In the genomic region with DNA sequence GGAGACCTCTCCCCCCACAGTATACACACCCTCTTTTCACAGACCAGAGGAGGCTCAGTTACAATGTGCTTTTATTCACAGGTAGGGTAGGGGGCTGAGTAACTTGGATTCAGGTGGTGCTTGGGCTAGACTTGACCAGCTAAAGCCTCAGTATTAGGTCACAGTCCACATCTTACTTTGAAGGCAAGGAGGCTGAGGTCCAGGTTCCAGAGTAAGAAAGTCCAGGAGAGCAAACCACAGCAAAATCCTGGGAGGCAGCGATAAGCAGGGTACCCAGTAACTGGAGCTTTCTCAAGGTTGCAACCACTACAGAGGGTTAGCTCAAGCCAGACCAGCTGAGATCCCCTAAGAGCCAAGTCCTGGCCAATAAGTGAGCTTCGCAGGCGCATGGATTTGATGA, we compare ENCODE assay signal across 25 mouse cellular contexts. TPM values are rescaled to one million over a fixed set of nuclear protein-coding genes. Genes with fewer than 3 reads are reported as not detected.
DNase-seq lines count a peak whose midpoint lies in the region; ATAC-seq and TF ChIP-seq lines count a peak whose summit lies in the region.
"Had no signal": no experiment of that assay in that cellular context is flagged by ENCODE, and none has a peak within 500 bp of the region (broad histone marks: within the 10 kb centered on the region; RNA-seq: fewer than 3 reads in every experiment).

No protein-coding gene starts in this region.

- peak; percentile 61 for DNase-seq in kidney, adult 2 months
- no peak for DNase-seq in kidney, postnatal 25 days
- DNase-seq in neural tube, embryonic 11.5 days (ENCODE audit: low spot score), result peak; percentile 8
- DNase-seq in neural tube, embryonic 10.5 days (ENCODE audit: extremely low spot score, low spot score), result no peak
- DNase-seq in yolk sac, embryonic 10.5 days (ENCODE audit: low spot score), result peak; percentile 50
- no peak for DNase-seq in cerebellum, adult 11 months
- no peak for DNase-seq in adrenal gland, postnatal 10 days
- DNase-seq: adrenal gland, postnatal 25 days; cerebellum, adult 8-10 months; heart, postnatal 4 days; liver, postnatal 0 days; thymus, postnatal 36 days had no signal

- H3K4me1 ChIP-seq in kidney, adult 2 months (ENCODE audit: control insufficient read depth, insufficient read depth, low read length), result peaks cover 14% of the 10 kb centered on the region
- peaks cover 2% of the 10 kb centered on the region; the same call in 1 of the 2 replicates for H3K4me1 ChIP-seq in neural tube, embryonic 11.5 days (ENCODE audit: control insufficient read depth, insufficient read depth, low read length)
- peaks cover 19% of the 10 kb centered on the region; the same call in 1 of the 2 replicates for H3K4me1 ChIP-seq in embryonic facial prominence, embryonic 15.5 days

- no peaks in the 10 kb centered on the region for H3K9me3 ChIP-seq in neural tube, embryonic 11.5 days (ENCODE audit: control insufficient read depth, low read length)
- H3K9me3 ChIP-seq in embryonic facial prominence, embryonic 15.5 days (replicated peaks), result no peaks in the 10 kb centered on the region
- H3K9me3 ChIP-seq: heart, embryonic 13.5 days; limb, embryonic 15.5 days; midbrain, embryonic 13.5 days had no signal

- no peak for TF ChIP-seq POLR2A in kidney, adult 2 months (IDR thresholded peaks at IDR 0.05; ENCODE audit: low read depth, low read length)

- H3K27ac ChIP-seq in kidney, adult 2 months (ENCODE audit: insufficient read depth, low read depth, low read length), result no peak overlapping the region
- H3K27ac ChIP-seq in neural tube, embryonic 11.5 days (ENCODE audit: low read depth, low read length), result no peak overlapping the region
- H3K27ac ChIP-seq in embryonic facial prominence, embryonic 15.5 days (replicated peaks), result no peak overlapping the region
- H3K27ac ChIP-seq: gastrocnemius, adult 2 months; heart, embryonic 13.5 days; left cerebral cortex, adult 2 months; limb, embryonic 15.5 days; macrophage; midbrain, embryonic 13.5 days had no signal

- no peak for ATAC-seq in neural tube, embryonic 11.5 days (ENCODE audit: insufficient read depth, low FRiP score, low TSS enrichment)
- no peak for ATAC-seq in embryonic facial prominence, embryonic 15.5 days (ENCODE audit: insufficient number of reproducible peaks, low FRiP score, low TSS enrichment, low read depth)
- ATAC-seq: inflammation-experienced regulatory T-cells, adult 6 months; liver, postnatal 0 days had no signal

- H3K36me3 ChIP-seq in kidney, adult 2 months (ENCODE audit: control insufficient read depth, insufficient read depth, low read length), result no peaks in the 10 kb centered on the region
- no peaks in the 10 kb centered on the region for H3K36me3 ChIP-seq in neural tube, embryonic 11.5 days (ENCODE audit: control insufficient read depth, insufficient read depth, low read length)
- H3K36me3 ChIP-seq in embryonic facial prominence, embryonic 15.5 days, result no peaks in the 10 kb centered on the region
- H3K36me3 ChIP-seq: heart, embryonic 13.5 days; limb, embryonic 15.5 days; midbrain, embryonic 13.5 days had no signal

- no peak overlapping the region for H3K4me3 ChIP-seq in kidney, adult 2 months (ENCODE audit: insufficient read depth, low read depth, low read length)
- H3K4me3 ChIP-seq in neural tube, embryonic 11.5 days (ENCODE audit: low read depth, low read length), result no peak overlapping the region
- peak overlapping the region; percentile 24; the same call in 1 of the 2 replicates for H3K4me3 ChIP-seq in embryonic facial prominence, embryonic 15.5 days (replicated peaks)
- H3K4me3 ChIP-seq: erythroblast, embryonic 14.5 days; gastrocnemius, adult 2 months; heart, embryonic 13.5 days; left cerebral cortex, adult 2 months; midbrain, embryonic 13.5 days; myocyte had no signal

- WGBS in kidney, adult 2 months, result 63% methylated on average over 3 of the region's 3 CpGs
- 58% methylated on average over 3 of the region's 3 CpGs for WGBS in neural tube, embryonic 11.5 days
- whole genome bisulfite sequencing in embryonic facial prominence, embryonic 15.5 days, result 69% methylated on average over 3 of the region's 3 CpGs

- no peaks in the 10 kb centered on the region for H3K27me3 ChIP-seq in kidney, adult 2 months (replicated peaks; ENCODE audit: control insufficient read depth, insufficient read depth, low read length)
- H3K27me3 ChIP-seq in neural tube, embryonic 11.5 days (ENCODE audit: control insufficient read depth, insufficient read depth, low read length), result peaks cover 54% of the 10 kb centered on the region
- peaks cover 64% of the 10 kb centered on the region for H3K27me3 ChIP-seq in embryonic facial prominence, embryonic 15.5 days

- H3K4me2 ChIP-seq in neural tube, embryonic 11.5 days (ENCODE audit: low read depth), result no peak overlapping the region
- no peak overlapping the region for H3K4me2 ChIP-seq in embryonic facial prominence, embryonic 15.5 days (replicated peaks)
- H3K4me2 ChIP-seq: heart, embryonic 13.5 days had no signal

- no peak overlapping the region for H3K9ac ChIP-seq in neural tube, embryonic 11.5 days (ENCODE audit: low read length)
- H3K9ac ChIP-seq in embryonic facial prominence, embryonic 15.5 days, result no peak overlapping the region
- H3K9ac ChIP-seq: heart, embryonic 13.5 days; limb, embryonic 15.5 days; liver, postnatal 0 days; midbrain, embryonic 13.5 days had no signal

- TF ChIP-seq CTCF in kidney, adult 2 months (conservative IDR thresholded peaks at IDR 0.05; ENCODE audit: insufficient read depth, insufficient read length, low read depth, low read length), result no peak

RNA-seq across cellular contexts. Expression of a gene that starts 1.3 kb away (rescaled TPM):
- 0.14 and 0.45 TPM in 2 replicates for polyA plus RNA-seq in kidney, adult 2 months (2012; rRNA removed)
- polyA plus RNA-seq in neural tube, embryonic 11.5 days (2014; fragmentation: Nextera tagmentation; extraction: Ambion mirVana), result 1.3 and 1.9 TPM in 2 replicates
- 13.8 and 18.3 TPM in 2 replicates for polyA plus RNA-seq in embryonic facial prominence, embryonic 15.5 days (2015; fragmentation: Nextera tagmentation; extraction: Ambion mirVana)
- total RNA-seq in adrenal gland, postnatal 10 days (2021), result not detected
- total RNA-seq: adrenal gland, postnatal 25 days; granulocyte monocyte progenitor cell, adult 5-6 weeks; heart, postnatal 4 days had no signal
- polyA plus RNA-seq: erythroblast, embryonic 14.5 days; inflammation-experienced regulatory T-cells, adult 6 months; macrophage had no signal

RNA-seq across cellular contexts. Expression of a gene that starts 3.5 kb away (rescaled TPM):
- 2.5 and 2.6 TPM in 2 replicates for polyA plus RNA-seq in kidney, adult 2 months (2012; rRNA removed)
- 8.7 and 11.1 TPM in 2 replicates for polyA plus RNA-seq in neural tube, embryonic 11.5 days (2014; fragmentation: Nextera tagmentation; extraction: Ambion mirVana)
- polyA plus RNA-seq in embryonic facial prominence, embryonic 15.5 days (2015; fragmentation: Nextera tagmentation; extraction: Ambion mirVana), result 19.8 and 20.2 TPM in 2 replicates
- under 1 TPM in 1 of 2 experiments, not detected in 1; 0.75 TPM for total RNA-seq in adrenal gland, postnatal 10 days (2021)
- total RNA-seq: adrenal gland, postnatal 25 days; gastrocnemius, adult 2 months; heart, postnatal 4 days; left cerebral cortex, adult 2 months; MEL had no signal
- polyA plus RNA-seq: cortical plate, adult 2 months; erythroblast, embryonic 14.5 days; inflammation-experienced regulatory T-cells, adult 6 months; macrophage; myocyte had no signal

RNA-seq across cellular contexts. Expression of a gene that starts 5.3 kb away (rescaled TPM):
- 10.0 and 14.4 TPM in 2 replicates for polyA plus RNA-seq in kidney, adult 2 months (2012; rRNA removed)
- 2.3 and 3.6 TPM in 2 replicates for polyA plus RNA-seq in neural tube, embryonic 11.5 days (2014; fragmentation: Nextera tagmentation; extraction: Ambion mirVana)
- polyA plus RNA-seq in embryonic facial prominence, embryonic 15.5 days (2015; fragmentation: Nextera tagmentation; extraction: Ambion mirVana), result 29.5 and 33.2 TPM in 2 replicates
- 10 to 100 TPM; 40.4 to 80.3 TPM for total RNA-seq in adrenal gland, postnatal 10 days (2021)

RNA-seq across cellular contexts. Expression of a gene that starts 8.8 kb away (rescaled TPM):
- polyA plus RNA-seq in kidney, adult 2 months (2012; rRNA removed), result 14.2 and 15.7 TPM in 2 replicates
- polyA plus RNA-seq in neural tube, embryonic 11.5 days (2014; fragmentation: Nextera tagmentation; extraction: Ambion mirVana), result 57.8 and 62.4 TPM in 2 replicates
- polyA plus RNA-seq in embryonic facial prominence, embryonic 15.5 days (2015; fragmentation: Nextera tagmentation; extraction: Ambion mirVana), result 42.2 and 42.9 TPM in 2 replicates
- 10 to 100 TPM; 25.6 to 28.0 TPM for total RNA-seq in adrenal gland, postnatal 10 days (2021)

RNA-seq across cellular contexts. Expression of a gene that starts 9.1 kb away (rescaled TPM):
- polyA plus RNA-seq in kidney, adult 2 months (2012; rRNA removed), result 367 and 378 TPM in 2 replicates
- 52.5 and 60.1 TPM in 2 replicates for polyA plus RNA-seq in neural tube, embryonic 11.5 days (2014; fragmentation: Nextera tagmentation; extraction: Ambion mirVana)
- 95.7 and 102 TPM in 2 replicates for polyA plus RNA-seq in embryonic facial prominence, embryonic 15.5 days (2015; fragmentation: Nextera tagmentation; extraction: Ambion mirVana)
- 100 to 1,000 TPM; 136 to 169 TPM for total RNA-seq in adrenal gland, postnatal 10 days (2021)

Comparison
In these comparisons a context has a peak if more than half of its experiments do, and no peak if none do; other contexts are left out.
1. DNase-seq: peak in kidney, adult 2 months (single experiment), neural tube, embryonic 11.5 days (single experiment) and yolk sac, embryonic 10.5 days (single experiment); none in kidney, postnatal 25 days (0 of 2), neural tube, embryonic 10.5 days (single experiment), cerebellum, adult 11 months (single experiment) and adrenal gland, postnatal 10 days (single experiment).